Mouse (Mus musculus) G1E (cell line): ENCODE measurements around the gene Ifnl3.

Experiments used
- CTCF ChIP-seq: IDR thresholded peaks from 2 replicates; pipeline ENCODE4 v1.5.1; 2012; ENCODE audit warnings: low read depth, low read length, inconsistent platforms, mixed read lengths
- GATA1 ChIP-seq: IDR thresholded peaks from 2 replicates; pipeline ENCODE4 v1.6.1; 2012; ENCODE audit warnings: borderline replicate concordance, low read length, inconsistent platforms, mixed read lengths
- POLR2AphosphoS5 ChIP-seq: IDR thresholded peaks from 2 replicates; pipeline ENCODE4 v1.6.1; 2012; ENCODE audit warnings: low read depth, low read length, inconsistent platforms; ENCODE audit not compliant: insufficient replicate concordance

- TF ChIP-seq CTCF = no peak
- TF ChIP-seq GATA1 = no peak
- no peak for TF ChIP-seq POLR2AphosphoS5
These were observed 35.9 kb downstream of the Ifnl3 start for GRCm38 (mm10) chr7:28558486-28558885.
